Mouse (Mus musculus) myocyte (in vitro differentiated cells): ENCODE measurements around the gene Nemf.

Source experiments
- E2F4 ChIP-seq: IDR thresholded peaks from one replicate; pipeline ENCODE4 v1.6.1; 2011; ENCODE audit warnings: mild to moderate bottlenecking, control low read depth, moderate library complexity; ENCODE audit not compliant: insufficient read depth
- POLR2A ChIP-seq: IDR thresholded peaks from one replicate; pipeline ENCODE4 v1.6.1; 2011; ENCODE audit warnings: low read depth, mild to moderate bottlenecking, control low read depth, moderate library complexity; ENCODE audit not compliant: insufficient read length
- TCF12 ChIP-seq: IDR thresholded peaks from one replicate; pipeline ENCODE4 v1.6.1; 2011; ENCODE audit warnings: mild to moderate bottlenecking, control low read depth; ENCODE audit not compliant: poor library complexity, insufficient read depth, severe bottlenecking
- USF1 ChIP-seq: IDR thresholded peaks from one replicate; pipeline ENCODE4 v1.6.1; 2011; ENCODE audit warnings: low read depth, mild to moderate bottlenecking, control low read depth, moderate library complexity

DNA sequence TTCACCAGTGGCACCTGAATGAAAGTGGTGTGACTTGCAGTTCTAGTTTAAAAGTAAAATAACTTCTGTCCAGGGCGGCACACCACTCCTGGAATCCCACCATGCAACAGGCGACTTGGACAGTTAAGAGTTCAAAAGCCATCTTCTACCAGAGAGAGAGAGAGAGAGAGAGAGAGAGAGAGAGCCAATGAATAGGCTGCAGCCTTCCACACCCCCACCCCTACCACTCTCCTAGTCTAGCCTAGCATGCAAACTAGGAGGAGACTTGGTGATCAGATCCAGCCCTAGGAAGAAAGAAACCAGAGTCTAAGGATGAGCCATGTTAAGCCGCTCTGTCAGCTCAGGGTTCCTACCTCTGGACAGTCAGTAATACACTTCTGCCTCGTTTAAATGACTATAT lies 5.4 kb upstream of the Nemf start:
- TF ChIP-seq POLR2A (no peak), TCF12 (no peak), USF1 (no peak), E2F4 (no peak)
